Mouse (Mus musculus) limb, embryonic 11.5 days (tissue): Measurements from ENCODE around the gene Ttc22. TPM values are rescaled to one million over a fixed set of nuclear protein-coding genes. Genes with fewer than 3 reads are reported as not detected.

Experiments
- ATAC-seq: fragments of 200-750 bp; cut with Nextera tagmentation; 2 replicates; pipeline ENCODE4 v1.8.0; 2017; ENCODE audit warnings: low read depth; ENCODE audit not compliant: insufficient number of reproducible peaks, low FRiP score, low TSS enrichment
- DNase-seq: peaks from one replicate; pipeline ENCODE4 v3.0.0-alpha.2; 2015; ENCODE audit warnings: low spot score
- H3K27ac ChIP-seq: fragments of 300-500 bp; sonication (generic); replicated peaks from 2 replicates; pipeline ENCODE4 v1.5.1; 2014; ENCODE audit warnings: low read depth, mild to moderate bottlenecking, low read length
- H3K27me3 ChIP-seq: fragments of 300-500 bp; sonication (generic); 2 replicates; pipeline ENCODE4 v1.6.1; 2014; ENCODE audit warnings: mild to moderate bottlenecking, low read length, mixed read lengths; ENCODE audit not compliant: control insufficient read depth, insufficient read depth
- H3K36me3 ChIP-seq: fragments of 300-500 bp; sonication (generic); 2 replicates; pipeline ENCODE4 v1.6.1; 2014; ENCODE audit warnings: mild to moderate bottlenecking, low read length, moderate library complexity, mixed read lengths; ENCODE audit not compliant: control insufficient read depth, insufficient read depth
- H3K4me1 ChIP-seq: fragments of 300-500 bp; sonication (generic); 2 replicates; pipeline ENCODE4 v1.6.1; 2014; ENCODE audit warnings: low read length, mixed read lengths; ENCODE audit not compliant: control insufficient read depth, insufficient read depth
- H3K4me2 ChIP-seq: fragments of 300-500 bp; sonication (generic); 2 replicates; pipeline ENCODE4 v1.6.1; 2014; ENCODE audit warnings: low read depth, mild to moderate bottlenecking, moderate library complexity; ENCODE audit not compliant: severe bottlenecking
- H3K4me3 ChIP-seq: fragments of 300-500 bp; sonication (generic); 2 replicates; pipeline ENCODE4 v1.5.1; 2014; ENCODE audit warnings: low read depth, low read length
- H3K9ac ChIP-seq: fragments of 300-500 bp; sonication (generic); 2 replicates; pipeline ENCODE4 v1.6.1; 2014; ENCODE audit warnings: mild to moderate bottlenecking, low read length
- H3K9me3 ChIP-seq: fragments of 300-500 bp; sonication (generic); 2 replicates; pipeline ENCODE4 v1.6.1; 2016; ENCODE audit warnings: low read length; ENCODE audit not compliant: control insufficient read depth
- WGBS: fragments of 180-500 bp; shearing (Covaris S2); extraction: QIAGEN DNeasy Blood & Tissue Kit; methylation state at CpG from one replicate; pipeline ENCODE4 v1.1.7; 2014; 5-methylcytosine and 5-hydroxymethylcytosine counted together
- polyA plus RNA-seq: library from polyadenylated mRNA; unstranded; fragments of >200 nt; fragmentation: Nextera tagmentation; extraction: Ambion mirVana; gene quantifications from 2 replicates; pipeline ENCODE4 v1.2.1, GENCODE M21; 2014

The Ttc22 gene
- polyA plus RNA-seq, 1 experiment from 2014 or later, result 0.07 TPM

GRCm38 (mm10) chr4:106632313-106632712 is 10.1 kb downstream of the Ttc22 start:
- H3K4me3 ChIP-seq, result no peak overlapping the region
- no peaks in the 10 kb centered on the region for H3K9me3 ChIP-seq
- H3K9ac ChIP-seq, result no peak overlapping the region
- no peaks in the 10 kb centered on the region for H3K27me3 ChIP-seq
- H3K4me2 ChIP-seq, result no peak overlapping the region
- ATAC-seq (no peak), DNase-seq (no peak)
- peaks cover 10% of the 10 kb centered on the region; the same call in 1 of the 2 replicates for H3K4me1 ChIP-seq
- H3K27ac ChIP-seq, result no peak overlapping the region
- WGBS, result 67% methylated on average over 1 of the region's 3 CpGs
- H3K36me3 ChIP-seq, result no peaks in the 10 kb centered on the region

DNA sequence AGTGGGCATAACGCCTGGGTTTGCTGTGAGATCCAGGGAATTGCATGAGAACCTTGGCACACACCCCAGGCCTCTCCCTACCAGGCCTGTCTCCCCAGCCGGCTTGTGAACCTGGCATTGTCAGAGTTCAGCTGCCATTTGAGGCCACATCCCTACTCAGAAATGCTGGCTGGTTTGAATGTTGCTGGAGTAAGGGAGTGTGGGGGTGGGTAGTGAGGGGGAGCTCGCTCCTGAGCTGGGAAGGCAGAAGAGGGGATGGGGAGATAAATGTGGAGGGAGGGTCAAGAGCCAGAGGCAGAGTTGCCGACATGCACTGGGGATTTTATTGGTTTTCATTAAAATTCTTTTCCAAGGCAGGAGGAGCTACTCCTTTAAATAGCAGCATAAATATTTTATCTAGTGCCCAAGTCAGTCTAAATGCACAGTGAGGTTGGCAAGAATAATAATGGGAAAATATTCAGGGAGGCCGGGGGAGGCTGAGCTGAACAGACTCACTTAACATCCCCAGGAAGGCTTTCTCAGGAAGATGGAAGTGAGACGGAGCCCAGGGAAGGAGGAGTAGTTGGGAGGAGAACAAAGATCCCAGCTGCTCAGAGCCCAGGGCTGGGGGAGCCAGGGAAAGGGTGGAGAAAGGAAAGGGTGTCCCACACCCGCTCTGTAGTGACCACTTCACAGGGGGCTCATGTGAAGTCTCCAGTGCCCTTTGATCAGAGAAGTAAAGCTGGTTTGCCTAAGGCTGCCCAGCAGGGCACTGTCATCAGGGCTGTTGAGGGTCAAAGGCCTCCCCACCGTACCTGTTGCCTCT is 11.3 kb downstream of the Ttc22 start:
- Histone ChIP-seq H3K4me2 (no peak overlapping the region), H3K9ac (no peak overlapping the region)
- DNase-seq, result no peak

GRCm38 (mm10) chr4:106634086-106634479 is 11.9 kb downstream of the Ttc22 start:
- no peak for DNase-seq
- H3K4me1 ChIP-seq, result peaks cover 10% of the 10 kb centered on the region; the same call in 1 of the 2 replicates
- no peak overlapping the region for H3K27ac ChIP-seq
- no peak overlapping the region for H3K9ac ChIP-seq
- H3K4me2 ChIP-seq, result no peak overlapping the region
- no peak for ATAC-seq
- 51% methylated on average over 8 of the region's 9 CpGs for WGBS
- H3K36me3 ChIP-seq, result no peaks in the 10 kb centered on the region
- no peaks in the 10 kb centered on the region; the same call in 1 of the 2 replicates for H3K9me3 ChIP-seq
- H3K27me3 ChIP-seq, result no peaks in the 10 kb centered on the region
- H3K4me3 ChIP-seq, result no peak overlapping the region

More for the DNA sequence above, 11.3 kb downstream of the Ttc22 start:
- Histone ChIP-seq H3K4me1 (peaks cover 10% of the 10 kb centered on the region; the same call in 1 of the 2 replicates), H3K27ac (no peak overlapping the region), H3K9me3 (no peaks in the 10 kb centered on the region), H3K4me3 (no peak overlapping the region), H3K27me3 (no peaks in the 10 kb centered on the region), H3K36me3 (no peaks in the 10 kb centered on the region)
- no peak for ATAC-seq
- WGBS, result 28% methylated on average over 8 of the region's 8 CpGs

DNA sequence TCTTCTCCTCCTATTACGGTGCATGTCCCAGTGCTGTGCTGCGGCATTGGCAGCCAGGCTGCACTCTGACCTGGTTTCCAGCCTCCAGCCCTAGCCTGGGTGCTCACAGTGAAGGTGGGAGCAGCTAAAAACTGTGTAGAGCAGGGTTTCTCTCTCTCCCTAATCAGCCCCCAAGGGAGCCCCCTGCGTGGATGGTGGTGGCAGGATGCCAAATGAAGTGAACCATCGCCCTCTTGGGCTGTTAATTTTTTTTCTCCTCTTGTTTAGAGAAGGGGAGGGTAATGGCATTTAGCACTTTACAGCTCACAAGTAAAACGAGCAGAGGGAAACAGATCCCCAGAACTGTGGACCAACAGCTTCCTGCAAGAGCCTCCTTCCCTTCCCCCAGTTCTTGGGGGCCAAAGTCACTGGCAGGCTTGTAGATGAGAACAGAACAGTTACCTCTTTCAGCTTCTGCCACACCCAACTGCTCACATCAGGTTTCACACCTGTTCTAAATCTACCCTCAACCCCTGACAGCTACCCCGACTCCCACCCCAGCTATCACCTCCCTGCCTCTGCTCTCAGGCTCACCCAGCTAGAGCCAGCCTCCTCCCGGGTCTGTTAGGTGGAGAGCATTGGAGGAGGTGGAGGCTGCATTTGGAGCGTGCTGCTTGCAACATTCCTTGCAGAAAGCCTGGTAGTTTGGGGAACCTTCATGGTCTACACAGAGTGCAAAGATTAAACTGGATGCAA is 21.4 kb downstream of the Ttc22 start:
- no peaks in the 10 kb centered on the region for H3K27me3 ChIP-seq
- H3K9me3 ChIP-seq, result no peaks in the 10 kb centered on the region; the same call in 1 of the 2 replicates
- DNase-seq (peak; percentile 33), ATAC-seq (no peak)
- 0 out of 2 replicates have a peak overlapping the region, but pooled peaks have one; percentile 14 for H3K27ac ChIP-seq
- no peak overlapping the region for H3K4me3 ChIP-seq
- peaks cover 7% of the 10 kb centered on the region; the same call in 1 of the 2 replicates for H3K4me1 ChIP-seq
- H3K36me3 ChIP-seq, result no peaks in the 10 kb centered on the region
- H3K4me2 ChIP-seq, result peak overlapping the region; percentile 22; the same call in 1 of the 2 replicates
- H3K9ac ChIP-seq, result no peak overlapping the region
- 12% methylated on average over 8 of the region's 8 CpGs for WGBS

DNA sequence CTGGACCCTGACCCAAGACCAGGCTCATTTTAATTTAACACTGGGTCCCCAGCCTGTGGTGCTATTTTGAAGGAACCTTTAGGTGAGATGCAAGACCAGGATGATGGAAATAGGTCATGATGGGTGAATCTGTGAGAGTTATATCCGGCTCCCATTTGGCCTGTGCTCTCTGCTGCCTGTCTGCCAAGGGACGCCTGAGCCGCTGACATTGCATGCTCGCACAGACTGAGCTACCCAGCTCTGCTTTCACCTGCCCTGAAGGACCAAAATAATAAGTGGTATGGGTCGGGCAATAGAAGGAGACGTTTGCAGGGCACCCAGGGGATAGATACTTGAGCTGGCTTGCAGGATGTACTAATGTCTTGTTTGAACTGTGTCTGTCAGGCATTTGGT is 22.0 kb downstream of the Ttc22 start:
- H3K36me3 ChIP-seq, result no peaks in the 10 kb centered on the region
- H3K9ac ChIP-seq, result no peak overlapping the region
- H3K4me2 ChIP-seq, result 0 out of 2 replicates have a peak overlapping the region, but pooled peaks have one; percentile 22
- H3K9me3 ChIP-seq, result no peaks in the 10 kb centered on the region
- no peak overlapping the region for H3K4me3 ChIP-seq
- DNase-seq (no peak), ATAC-seq (no peak)
- 60% methylated on average over 6 of the region's 6 CpGs for WGBS
- peaks cover 7% of the 10 kb centered on the region; the same call in 1 of the 2 replicates for H3K4me1 ChIP-seq
- no peaks in the 10 kb centered on the region for H3K27me3 ChIP-seq
- H3K27ac ChIP-seq, result no peak overlapping the region

DNA sequence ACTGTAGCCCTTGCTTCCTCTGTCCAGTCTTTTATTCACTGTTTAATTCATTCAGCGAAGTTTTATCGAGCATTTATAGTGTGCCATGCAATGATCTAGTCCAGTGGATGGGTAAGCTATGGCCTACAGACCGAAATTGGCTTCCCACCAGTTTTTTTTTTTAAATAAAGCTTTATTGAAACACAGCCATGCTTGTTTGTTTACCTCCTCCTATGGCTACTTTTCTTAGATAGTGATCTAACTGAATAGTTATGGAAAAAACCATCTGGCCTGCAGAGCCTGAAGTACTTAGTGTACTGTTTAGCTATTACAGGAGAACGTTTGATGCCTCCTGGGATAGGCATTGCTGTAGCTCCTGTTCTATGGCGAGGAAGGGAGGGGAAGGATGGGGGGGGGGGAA is 23.6 kb downstream of the Ttc22 start:
- H3K4me2 ChIP-seq, result no peak overlapping the region
- no peaks in the 10 kb centered on the region for H3K36me3 ChIP-seq
- 68% methylated on average over 5 of the region's 5 CpGs for WGBS
- H3K4me3 ChIP-seq, result no peak overlapping the region
- H3K9ac ChIP-seq, result no peak overlapping the region
- no peaks in the 10 kb centered on the region for H3K27me3 ChIP-seq
- ATAC-seq (no peak), DNase-seq (no peak)
- H3K4me1 ChIP-seq, result peaks cover 7% of the 10 kb centered on the region; the same call in 1 of the 2 replicates
- no peaks in the 10 kb centered on the region for H3K9me3 ChIP-seq
- H3K27ac ChIP-seq, result no peak overlapping the region

DNA sequence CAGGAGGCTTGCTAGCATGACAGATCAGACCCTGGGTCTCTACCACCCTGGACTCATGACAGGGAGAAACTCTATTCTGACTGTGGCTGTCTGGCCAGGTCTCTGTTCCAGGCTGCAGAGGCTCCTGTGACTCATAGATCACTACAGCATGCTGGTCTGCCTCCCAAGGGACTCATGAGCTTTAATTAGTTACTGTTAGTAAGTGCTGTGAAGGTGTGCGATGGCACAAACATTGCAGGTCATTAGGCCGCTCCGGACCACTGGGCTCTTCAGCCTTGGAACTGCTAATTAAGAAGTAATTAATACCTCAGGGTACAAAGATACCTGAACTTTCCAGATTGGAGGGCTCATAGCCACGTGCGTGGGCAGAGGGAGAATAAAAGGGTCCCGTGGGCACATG is 24.9 kb downstream of the Ttc22 start:
- 58% methylated on average over 6 of the region's 6 CpGs for WGBS
- Histone ChIP-seq H3K27me3 (no peaks in the 10 kb centered on the region), H3K4me1 (peaks cover 7% of the 10 kb centered on the region; the same call in 1 of the 2 replicates), H3K9ac (no peak overlapping the region), H3K27ac (no peak overlapping the region), H3K4me2 (no peak overlapping the region), H3K4me3 (no peak overlapping the region), H3K36me3 (no peaks in the 10 kb centered on the region), H3K9me3 (no peaks in the 10 kb centered on the region)
- ATAC-seq (no peak), DNase-seq (no peak)

- Histone ChIP-seq H3K4me2 (peak within 1 kb of the TSS; percentile 88), H3K4me3 (peak within 1 kb of the TSS; percentile 59), H3K9ac (peak within 1 kb of the TSS; percentile 62), H3K27ac (peak within 1 kb of the TSS; percentile 66), H3K36me3 (peaks cover 2% of the 10 kb centered on the region; the same call in 1 of the 2 replicates), H3K27me3 (no peaks in the 10 kb centered on the region), H3K9me3 (no peaks in the 10 kb centered on the region), H3K4me1 (no peaks in the 10 kb centered on the region; the same call in 1 of the 2 replicates)
- DNase-seq (peak; percentile 99), ATAC-seq (peak; percentile 93)
- WGBS, result 3% methylated on average over 40 of the region's 40 CpGs
Observed at GRCm38 (mm10) chr4:106650833-106651527, 28.7 kb downstream of the Ttc22 start, which contains the start of gene Pars2. Gene Pars2, plus strand, starts transcription at chr4:106651069.
